Mouse (Mus musculus): ENCODE results near the gene Sh3pxd2b. TPM values are rescaled to one million over a fixed set of nuclear protein-coding genes. Genes with fewer than 3 reads are reported as not detected.

Sh3pxd2b gene
- polyA plus RNA-seq, 1 experiment from 2014 or later, result 15.3 TPM

DNA sequence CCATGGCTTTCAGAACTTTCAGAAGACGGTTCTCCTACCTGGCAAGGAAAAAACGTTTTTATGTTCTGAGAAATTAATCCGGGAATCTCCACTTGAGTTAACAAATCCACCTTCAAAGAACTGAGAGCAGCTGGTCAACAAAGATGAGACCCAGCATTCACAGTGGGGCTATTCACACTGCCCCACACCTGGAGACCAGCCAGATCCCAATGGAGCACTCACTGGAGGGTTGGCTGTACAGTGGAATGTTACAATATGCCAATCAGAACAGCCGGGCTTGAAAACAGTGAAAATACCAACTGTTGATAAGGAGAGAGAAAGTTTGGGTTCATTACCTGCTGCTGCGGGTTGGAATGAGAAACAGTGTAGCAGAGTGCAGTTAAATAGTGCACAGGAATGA is 15.8 kb upstream of the Sh3pxd2b start:
- Histone ChIP-seq H3K4me3 (ENCODE audit: low read depth, low read length) (no peak overlapping the region), H3K27ac (ENCODE audit: low read depth, low read length) (no peak overlapping the region), H3K27me3 (ENCODE audit: control insufficient read depth, insufficient read depth, low read length) (peaks cover 4% of the 10 kb centered on the region; the same call in 1 of the 2 replicates), H3K36me3 (ENCODE audit: control insufficient read depth, insufficient read depth, low read length) (no peaks in the 10 kb centered on the region), H3K9ac (ENCODE audit: low read depth, low read length) (no peak overlapping the region), H3K4me2 (no peak overlapping the region), H3K9me3 (replicated peaks; ENCODE audit: control insufficient read depth, low read length) (no peaks in the 10 kb centered on the region), H3K4me1 (ENCODE audit: control insufficient read depth, insufficient read depth, low read length) (no peaks in the 10 kb centered on the region)
- ATAC-seq (replicated peaks; ENCODE audit: insufficient number of reproducible peaks, low FRiP score, low TSS enrichment), result no peak
- WGBS (ENCODE audit: insufficient replicate concordance), result 62% methylated on average over 5 of the region's 5 CpGs

DNA sequence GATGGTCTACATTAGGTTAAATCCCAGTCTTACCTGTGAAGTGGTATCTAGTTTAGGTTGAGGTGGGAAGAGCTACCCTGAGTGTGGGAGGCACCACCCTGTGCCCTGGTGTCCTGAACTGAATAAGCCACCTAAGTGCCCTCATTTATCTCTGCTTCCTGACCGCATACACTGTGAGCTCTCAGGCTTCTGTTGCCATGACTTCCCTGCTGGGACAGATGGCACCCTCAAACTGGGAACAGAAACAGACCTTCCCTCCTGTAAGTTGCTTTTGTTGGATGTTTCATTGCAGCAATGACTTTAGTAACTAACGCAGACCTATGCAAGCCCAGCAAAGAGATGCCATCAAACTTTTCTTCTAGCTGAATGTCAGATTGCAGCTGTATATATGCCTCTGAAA is 14.4 kb upstream of the Sh3pxd2b start:
- Histone ChIP-seq H3K4me3 (ENCODE audit: low read depth, low read length) (no peak overlapping the region), H3K36me3 (ENCODE audit: control insufficient read depth, insufficient read depth, low read length) (no peaks in the 10 kb centered on the region), H3K9ac (ENCODE audit: low read depth, low read length) (no peak overlapping the region), H3K4me1 (ENCODE audit: control insufficient read depth, insufficient read depth, low read length) (no peaks in the 10 kb centered on the region), H3K9me3 (replicated peaks; ENCODE audit: control insufficient read depth, low read length) (no peaks in the 10 kb centered on the region), H3K27ac (ENCODE audit: low read depth, low read length) (no peak overlapping the region), H3K4me2 (no peak overlapping the region), H3K27me3 (ENCODE audit: control insufficient read depth, insufficient read depth, low read length) (no peaks in the 10 kb centered on the region)
- 80% methylated on average over 2 of the region's 2 CpGs for WGBS (ENCODE audit: insufficient replicate concordance)
- ATAC-seq (replicated peaks; ENCODE audit: insufficient number of reproducible peaks, low FRiP score, low TSS enrichment), result no peak

DNA sequence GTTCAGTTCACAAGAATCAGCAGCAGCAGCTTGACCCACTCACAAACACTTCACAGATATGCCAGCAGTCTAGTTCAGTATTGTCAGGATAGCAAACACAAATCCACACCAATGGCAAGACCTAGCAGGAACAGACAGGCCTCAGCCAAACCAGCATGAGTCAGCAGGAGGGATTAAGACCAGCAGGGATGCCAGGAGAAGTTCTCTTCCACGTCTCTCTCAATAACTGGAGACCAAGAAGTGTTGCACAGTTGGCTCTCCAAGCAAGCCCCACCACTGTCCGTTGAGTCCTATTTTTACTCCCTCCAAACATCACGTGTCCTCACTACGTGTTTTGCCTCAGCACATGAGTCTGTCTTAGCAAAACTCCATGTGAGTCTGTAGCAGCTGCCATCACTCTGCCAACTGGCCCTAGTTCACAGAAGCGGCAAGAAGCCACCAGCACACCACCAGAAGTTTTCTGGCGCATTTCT is 11.1 kb upstream of the Sh3pxd2b start:
- Histone ChIP-seq H3K4me1 (ENCODE audit: control insufficient read depth, insufficient read depth, low read length) (no peaks in the 10 kb centered on the region), H3K27me3 (ENCODE audit: control insufficient read depth, insufficient read depth, low read length) (no peaks in the 10 kb centered on the region), H3K4me2 (no peak overlapping the region), H3K27ac (ENCODE audit: low read depth, low read length) (no peak overlapping the region), H3K36me3 (ENCODE audit: control insufficient read depth, insufficient read depth, low read length) (no peaks in the 10 kb centered on the region), H3K9me3 (replicated peaks; ENCODE audit: control insufficient read depth, low read length) (no peaks in the 10 kb centered on the region), H3K9ac (ENCODE audit: low read depth, low read length) (no peak overlapping the region), H3K4me3 (ENCODE audit: low read depth, low read length) (no peak overlapping the region)
- WGBS (ENCODE audit: insufficient replicate concordance), result 84% methylated on average over 6 of the region's 6 CpGs
- ATAC-seq (replicated peaks; ENCODE audit: insufficient number of reproducible peaks, low FRiP score, low TSS enrichment), result no peak

DNA sequence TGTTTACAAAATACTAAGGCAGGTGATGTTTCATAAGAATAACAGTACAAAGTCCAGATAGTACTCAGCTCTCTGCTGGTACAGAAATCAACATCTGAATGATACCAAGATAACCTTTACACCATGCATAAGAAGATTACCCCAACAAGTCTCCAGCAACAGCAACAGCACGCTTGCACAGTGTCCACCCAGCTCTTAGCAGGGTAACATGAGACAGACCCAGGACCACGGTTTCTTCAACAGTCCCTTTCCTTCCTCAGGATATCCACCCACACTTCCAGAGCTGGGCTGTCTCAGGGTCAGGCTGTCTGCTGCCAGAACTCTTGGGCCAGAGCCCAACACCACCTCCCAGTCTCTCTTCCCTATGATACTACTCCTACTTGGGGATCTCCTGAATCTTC is 8.5 kb upstream of the Sh3pxd2b start:
- no peak overlapping the region for H3K9ac ChIP-seq (ENCODE audit: low read depth, low read length)
- no peaks in the 10 kb centered on the region for H3K36me3 ChIP-seq (ENCODE audit: control insufficient read depth, insufficient read depth, low read length)
- no peak overlapping the region for H3K4me3 ChIP-seq (ENCODE audit: low read depth, low read length)
- peak; percentile 35; the same call in 1 of the 2 replicates for ATAC-seq (replicated peaks; ENCODE audit: insufficient number of reproducible peaks, low FRiP score, low TSS enrichment)
- H3K4me2 ChIP-seq, result no peak overlapping the region
- no peak overlapping the region for H3K27ac ChIP-seq (ENCODE audit: low read depth, low read length)
- WGBS (ENCODE audit: insufficient replicate concordance), result 50% methylated on average over 2 of the region's 2 CpGs
- no peaks in the 10 kb centered on the region for H3K4me1 ChIP-seq (ENCODE audit: control insufficient read depth, insufficient read depth, low read length)
- no peaks in the 10 kb centered on the region for H3K27me3 ChIP-seq (ENCODE audit: control insufficient read depth, insufficient read depth, low read length)
- H3K9me3 ChIP-seq (replicated peaks; ENCODE audit: control insufficient read depth, low read length), result no peaks in the 10 kb centered on the region

DNA sequence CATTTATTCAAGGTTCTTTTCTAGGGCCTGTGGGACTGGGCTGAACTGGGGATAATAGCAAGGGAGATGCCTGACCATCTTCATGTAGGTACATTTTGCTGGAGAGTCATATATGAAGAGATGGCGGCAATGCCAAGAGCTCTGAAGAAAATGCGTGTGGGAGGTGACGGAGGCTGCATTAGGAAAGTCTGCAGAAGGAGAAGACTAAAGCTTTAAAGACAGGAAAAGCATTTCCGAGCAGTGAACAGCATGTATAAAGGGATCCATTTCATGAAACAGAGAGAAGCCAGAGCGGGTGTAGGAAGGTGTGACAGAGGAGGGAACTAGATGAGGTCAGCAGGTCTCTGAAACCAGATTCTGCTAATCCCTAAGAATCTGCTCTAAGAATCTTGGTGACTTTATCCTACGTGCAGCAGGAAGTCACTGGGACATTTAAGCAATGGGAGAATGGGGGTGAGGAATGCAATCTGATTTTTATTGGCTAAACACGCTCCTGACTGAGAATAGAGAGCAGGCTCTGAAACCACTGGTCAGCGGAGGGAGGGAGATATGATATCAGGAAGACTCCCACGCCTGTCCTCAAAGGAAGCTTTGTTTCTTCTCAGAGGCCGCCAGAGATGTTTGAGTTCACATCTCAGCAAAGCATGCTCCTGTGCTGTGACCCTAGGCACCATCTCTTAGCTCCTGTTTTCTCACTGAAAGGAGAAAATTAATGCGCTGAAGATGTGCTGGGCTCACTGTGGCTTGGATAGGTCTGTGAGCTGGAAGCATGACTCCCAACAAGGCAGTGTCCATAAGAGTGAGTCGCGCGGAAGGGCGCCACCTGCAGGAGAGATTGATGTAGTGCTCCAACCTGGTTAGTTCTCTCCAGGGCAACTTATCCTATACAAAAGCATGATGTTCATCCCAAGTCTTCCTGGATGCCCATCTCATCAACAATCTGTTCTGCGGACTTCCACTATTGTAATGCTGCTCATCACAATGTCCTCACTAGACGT is 6.8 kb upstream of the Sh3pxd2b start:
- no peaks in the 10 kb centered on the region for H3K4me1 ChIP-seq (ENCODE audit: control insufficient read depth, insufficient read depth, low read length)
- H3K4me2 ChIP-seq, result peak overlapping the region; percentile 31; the same call in 1 of the 2 replicates
- H3K27me3 ChIP-seq (ENCODE audit: control insufficient read depth, insufficient read depth, low read length), result no peaks in the 10 kb centered on the region
- ATAC-seq (replicated peaks; ENCODE audit: insufficient number of reproducible peaks, low FRiP score, low TSS enrichment), result no peak
- H3K9ac ChIP-seq (ENCODE audit: low read depth, low read length), result no peak overlapping the region
- H3K9me3 ChIP-seq (replicated peaks; ENCODE audit: control insufficient read depth, low read length), result no peaks in the 10 kb centered on the region
- H3K4me3 ChIP-seq (ENCODE audit: low read depth, low read length), result no peak overlapping the region
- WGBS (ENCODE audit: insufficient replicate concordance), result 27% methylated on average over 17 of the region's 17 CpGs
- H3K36me3 ChIP-seq (ENCODE audit: control insufficient read depth, insufficient read depth, low read length), result no peaks in the 10 kb centered on the region
- no peak overlapping the region for H3K27ac ChIP-seq (ENCODE audit: low read depth, low read length)

DNA sequence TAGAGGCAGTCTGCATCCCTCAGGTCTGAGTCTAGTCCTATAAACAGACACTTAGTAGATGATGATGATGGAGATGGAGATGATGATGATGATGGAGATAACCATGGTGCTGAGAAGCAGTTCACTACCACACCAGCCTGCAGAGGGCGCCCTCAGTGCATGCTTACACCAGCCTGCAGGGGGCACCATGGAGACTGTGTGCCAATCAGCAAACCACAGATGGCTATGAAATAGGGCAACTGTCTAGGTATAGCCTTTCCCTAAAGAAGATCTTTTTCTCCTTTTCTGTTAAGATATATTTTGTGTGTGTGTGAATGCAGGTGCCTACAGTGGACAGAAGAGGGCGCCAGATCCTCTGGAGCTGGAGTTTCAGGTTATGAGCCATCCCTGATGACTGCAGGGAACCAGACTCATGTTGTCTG is 4.8 kb upstream of the Sh3pxd2b start:
- WGBS (ENCODE audit: insufficient replicate concordance), result 5% methylated on average over 2 of the region's 2 CpGs
- ATAC-seq (replicated peaks; ENCODE audit: insufficient number of reproducible peaks, low FRiP score, low TSS enrichment), result no peak
- Histone ChIP-seq H3K9me3 (replicated peaks; ENCODE audit: control insufficient read depth, low read length) (no peaks in the 10 kb centered on the region), H3K27me3 (ENCODE audit: control insufficient read depth, insufficient read depth, low read length) (peaks cover 5% of the 10 kb centered on the region; the same call in 1 of the 2 replicates), H3K9ac (ENCODE audit: low read depth, low read length) (no peak overlapping the region), H3K27ac (ENCODE audit: low read depth, low read length) (no peak overlapping the region), H3K4me1 (ENCODE audit: control insufficient read depth, insufficient read depth, low read length) (no peaks in the 10 kb centered on the region; the same call in 1 of the 2 replicates), H3K4me3 (ENCODE audit: low read depth, low read length) (no peak overlapping the region), H3K4me2 (no peak overlapping the region), H3K36me3 (ENCODE audit: control insufficient read depth, insufficient read depth, low read length) (no peaks in the 10 kb centered on the region)

DNA sequence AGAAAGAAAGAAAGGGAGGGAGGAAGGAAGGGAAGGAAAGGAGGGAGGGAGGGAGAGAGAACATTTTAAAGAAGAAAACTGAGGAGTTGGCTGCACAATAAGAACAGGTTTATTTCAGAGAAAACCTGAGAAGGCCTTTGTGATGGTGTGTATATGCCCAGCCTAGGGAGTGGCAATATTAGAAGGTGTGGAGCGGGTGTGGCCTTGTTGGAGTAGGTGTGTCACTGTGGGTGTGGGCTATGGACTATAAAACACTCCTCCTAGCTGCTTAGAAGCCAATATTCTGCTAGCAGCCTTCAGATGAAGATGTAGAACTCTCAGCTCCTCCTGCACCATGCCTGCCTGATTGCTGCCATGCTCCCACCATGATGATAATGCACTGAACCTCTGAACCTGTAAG is 4.3 kb upstream of the Sh3pxd2b start:
- WGBS (ENCODE audit: insufficient replicate concordance), result 93% methylated on average over 1 of the region's 1 CpGs
- Histone ChIP-seq H3K4me3 (ENCODE audit: low read depth, low read length) (no peak overlapping the region), H3K36me3 (ENCODE audit: control insufficient read depth, insufficient read depth, low read length) (no peaks in the 10 kb centered on the region), H3K4me2 (no peak overlapping the region), H3K27ac (ENCODE audit: low read depth, low read length) (no peak overlapping the region), H3K27me3 (ENCODE audit: control insufficient read depth, insufficient read depth, low read length) (peaks cover 5% of the 10 kb centered on the region; the same call in 1 of the 2 replicates), H3K4me1 (ENCODE audit: control insufficient read depth, insufficient read depth, low read length) (no peaks in the 10 kb centered on the region; the same call in 1 of the 2 replicates), H3K9ac (ENCODE audit: low read depth, low read length) (no peak overlapping the region), H3K9me3 (replicated peaks; ENCODE audit: control insufficient read depth, low read length) (no peaks in the 10 kb centered on the region)
- ATAC-seq (replicated peaks; ENCODE audit: insufficient number of reproducible peaks, low FRiP score, low TSS enrichment), result no peak

DNA sequence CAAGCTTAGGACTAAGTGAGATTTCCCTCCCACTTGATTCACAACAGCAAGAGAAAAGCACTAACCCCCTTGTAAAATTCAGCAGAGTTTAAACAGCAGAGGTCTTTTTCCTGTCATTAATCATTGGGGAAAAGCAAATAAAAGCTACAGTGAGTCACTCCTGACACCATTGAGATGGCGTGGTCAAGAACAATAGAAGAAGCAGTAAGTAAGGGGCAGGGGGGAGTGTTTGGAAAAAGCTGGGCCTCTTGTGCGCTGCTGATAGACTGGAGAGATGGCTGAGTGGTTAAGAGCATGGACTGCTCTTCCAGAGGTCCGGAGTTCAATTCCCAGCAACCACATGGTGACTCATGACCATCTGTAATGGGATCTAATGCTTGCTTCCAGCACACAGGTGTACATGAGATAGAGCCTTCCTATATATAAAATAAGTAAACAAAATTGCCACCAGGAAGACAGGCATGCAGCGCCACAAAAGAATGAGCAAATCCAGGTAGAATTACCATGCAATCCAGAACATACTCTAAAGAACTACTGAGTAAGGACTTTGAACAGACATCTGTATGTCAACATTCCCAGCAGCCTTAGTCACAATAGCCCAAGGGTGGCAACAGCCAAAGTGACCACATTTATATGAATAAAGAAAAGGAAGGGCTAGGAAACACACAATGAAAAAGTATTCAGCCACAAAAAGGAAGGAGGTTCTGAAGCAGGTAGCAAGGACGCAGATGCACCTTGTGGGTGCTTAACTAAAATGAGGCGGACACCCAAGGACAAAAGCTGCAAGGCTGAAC is 1.9 kb upstream of the Sh3pxd2b start:
- 70% methylated on average over 6 of the region's 6 CpGs for WGBS (ENCODE audit: insufficient replicate concordance)
- Histone ChIP-seq H3K9me3 (replicated peaks; ENCODE audit: control insufficient read depth, low read length) (no peaks in the 10 kb centered on the region), H3K27me3 (ENCODE audit: control insufficient read depth, insufficient read depth, low read length) (peaks cover 5% of the 10 kb centered on the region; the same call in 1 of the 2 replicates), H3K4me1 (ENCODE audit: control insufficient read depth, insufficient read depth, low read length) (peaks cover 13% of the 10 kb centered on the region), H3K4me3 (ENCODE audit: low read depth, low read length) (no peak overlapping the region), H3K9ac (ENCODE audit: low read depth, low read length) (no peak overlapping the region), H3K27ac (ENCODE audit: low read depth, low read length) (peak overlapping the region; percentile 4; the same call in 1 of the 2 replicates), H3K36me3 (ENCODE audit: control insufficient read depth, insufficient read depth, low read length) (no peaks in the 10 kb centered on the region), H3K4me2 (no peak overlapping the region)
- ATAC-seq (replicated peaks; ENCODE audit: insufficient number of reproducible peaks, low FRiP score, low TSS enrichment), result no peak
